Mouse (Mus musculus) CD4-positive, CD25-positive, alpha-beta regulatory T cell, adult 4 months (primary cell): ENCODE measurements around the gene Fut8. TPM values are rescaled to one million over a fixed set of nuclear protein-coding genes. Genes with fewer than 3 reads are reported as not detected.
"Not testable (repeated sequence)": the region's sequence is repeated elsewhere in the genome, so short reads cannot be mapped to it uniquely, and the experiment has no call there.

ENCODE experiments used
- ATAC-seq: one replicate; pipeline ENCODE4 v1.8.0; 2017
- polyA plus RNA-seq, 2 experiments: library from polyadenylated mRNA; unstranded; fragments of 100-300 nt; shearing (Covaris generic); gene quantifications; one replicate each; pipeline ENCODE4 v1.2.1; 2017

The Fut8 gene
- polyA plus RNA-seq, 2 experiments from 2014 or later = 12.3 to 15.5 TPM

DNA sequence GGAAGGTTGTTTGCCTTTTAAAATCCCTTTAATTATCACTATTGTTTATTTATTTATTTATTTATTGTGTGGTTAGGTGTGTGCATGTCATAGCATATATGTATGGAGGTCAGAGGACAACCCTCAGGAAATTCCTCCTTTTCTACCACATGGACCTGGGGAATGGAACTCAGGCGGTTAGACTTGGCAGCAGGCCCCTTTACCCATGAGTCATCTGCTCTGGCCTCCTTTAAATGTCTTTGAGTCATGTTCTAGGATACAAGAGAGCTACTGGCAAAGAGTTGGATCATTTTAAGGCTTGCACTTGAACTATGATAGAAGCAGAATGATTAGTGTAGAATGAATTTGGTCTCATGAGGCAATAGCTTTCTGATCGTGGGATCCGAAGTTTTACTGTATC, 14.3 kb upstream of the Fut8 start:
- no peak for ATAC-seq

GRCm38 (mm10) chr12:77224121-77224520, 13.8 kb upstream of the Fut8 start:
- ATAC-seq = no peak

GRCm38 (mm10) chr12:77224891-77225290, 13.0 kb upstream of the Fut8 start:
- no peak for ATAC-seq

- no peak for ATAC-seq
Measured at GRCm38 (mm10) chr12:77225727-77226126, 12.2 kb upstream of the Fut8 start.

- no peak for ATAC-seq
Measured at GRCm38 (mm10) chr12:77235958-77236357, 2.0 kb upstream of the Fut8 start.

DNA sequence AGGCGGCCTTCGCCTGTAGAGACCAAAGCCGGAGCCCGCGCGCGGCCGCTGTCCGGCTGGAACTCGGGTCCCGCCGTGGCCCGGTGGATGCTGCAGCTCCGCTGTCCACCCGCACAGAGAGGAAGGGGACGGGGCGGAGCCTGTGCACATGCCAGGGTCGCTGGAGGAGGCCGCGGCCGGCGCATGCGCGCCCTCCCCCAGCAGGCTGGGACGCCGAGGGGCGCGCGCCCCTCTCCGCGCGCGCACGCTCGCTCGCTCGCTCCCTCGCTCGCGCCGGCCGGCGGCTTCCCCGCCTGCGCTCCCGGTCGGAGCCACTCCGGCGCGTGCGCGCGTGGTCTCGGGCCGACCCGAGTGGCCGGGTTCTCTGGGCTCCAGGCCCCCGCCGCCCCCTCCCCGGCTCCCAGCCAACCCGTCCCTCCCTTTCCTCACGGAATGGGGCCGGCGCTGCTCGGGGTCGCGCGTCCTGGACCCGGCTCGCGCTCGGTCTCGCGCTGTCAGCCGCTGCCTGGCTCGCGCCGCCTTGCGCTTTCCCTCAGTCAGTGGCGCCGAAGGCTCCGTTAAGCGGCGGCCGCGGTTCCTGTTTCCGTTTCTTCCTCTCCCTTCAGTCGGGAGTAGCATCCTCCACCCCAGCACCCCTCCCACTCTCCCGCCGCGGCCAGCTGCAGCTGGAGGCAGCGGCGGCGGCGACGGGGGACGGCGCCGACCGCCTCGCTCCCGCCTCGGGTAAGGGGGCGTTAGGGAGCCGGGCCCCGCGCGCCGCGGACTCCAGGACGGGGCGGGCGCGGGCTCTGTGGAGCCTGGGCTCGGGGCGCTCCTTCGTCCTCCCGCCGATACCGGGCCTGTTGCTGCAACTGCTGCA, 835 bp downstream of the Fut8 start:
- peak; percentile 68 for ATAC-seq

GRCm38 (mm10) chr12:77239390-77240061, 1.6 kb downstream of the Fut8 start:
- no peak for ATAC-seq

GRCm38 (mm10) chr12:77240372-77240771, 2.4 kb downstream of the Fut8 start:
- no peak for ATAC-seq

DNA sequence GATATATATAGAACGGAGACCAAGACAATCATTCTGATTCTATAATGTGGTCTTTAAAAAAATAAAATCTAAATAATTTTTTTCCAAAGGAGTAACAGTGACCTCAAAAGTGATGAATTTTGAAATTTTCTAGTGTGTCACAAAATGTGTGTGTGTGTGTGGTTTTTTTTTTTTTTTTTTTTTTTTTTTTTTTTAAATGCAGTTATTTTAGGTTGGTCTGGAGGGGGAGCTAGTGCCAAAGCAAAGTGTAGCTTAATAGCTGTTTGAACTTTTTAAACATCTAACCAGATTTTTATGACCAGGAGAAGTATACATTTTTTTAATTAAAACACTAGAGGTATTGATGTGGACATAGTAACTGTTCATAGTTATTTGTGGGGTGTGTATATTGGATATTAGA, 2.9 kb downstream of the Fut8 start:
- ATAC-seq = peak; percentile 23

DNA sequence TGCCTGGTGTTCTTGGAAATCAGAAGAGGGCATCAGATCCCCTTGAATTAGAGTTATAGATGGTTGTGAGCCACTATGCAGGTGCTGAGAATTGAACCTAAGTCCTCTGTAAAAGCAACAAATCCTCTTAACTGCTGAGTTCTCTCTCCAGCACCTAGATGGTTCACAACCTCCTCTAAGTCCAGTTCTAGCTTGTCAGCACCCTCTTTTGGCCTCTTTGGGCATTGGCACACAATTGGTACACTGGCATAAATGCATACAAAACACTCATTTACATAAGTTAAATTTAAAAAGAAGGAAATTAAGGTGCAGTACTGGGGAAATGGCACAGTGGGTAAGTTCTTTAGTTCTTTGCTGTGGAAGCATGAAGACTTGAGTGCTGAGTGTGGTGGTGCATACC, 24.7 kb downstream of the Fut8 start:
- ATAC-seq = no peak

GRCm38 (mm10) chr12:77263816-77264215, 25.9 kb downstream of the Fut8 start:
- no peak for ATAC-seq

DNA sequence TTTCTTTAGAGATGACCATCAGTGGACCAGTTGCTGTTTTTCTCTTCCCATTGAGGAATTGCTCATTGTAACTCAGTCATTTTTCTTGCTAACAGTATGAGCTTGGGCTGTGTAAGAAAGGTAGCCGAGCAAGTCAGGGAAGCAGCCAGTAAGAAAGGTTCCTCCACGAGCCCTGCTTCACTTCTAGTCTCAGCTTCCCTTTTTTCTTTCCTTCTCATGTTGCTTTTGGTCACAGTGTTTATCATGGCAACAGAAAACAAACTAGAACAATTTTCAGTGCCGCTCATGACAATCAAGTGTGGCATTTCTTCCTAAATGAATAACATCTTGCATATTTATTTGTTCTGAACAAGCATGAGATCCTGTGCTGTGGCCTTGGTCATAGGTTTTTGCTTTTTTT, 32.8 kb downstream of the Fut8 start:
- ATAC-seq = no peak

GRCm38 (mm10) chr12:77288507-77288906, 50.6 kb downstream of the Fut8 start:
- no peak for ATAC-seq

DNA sequence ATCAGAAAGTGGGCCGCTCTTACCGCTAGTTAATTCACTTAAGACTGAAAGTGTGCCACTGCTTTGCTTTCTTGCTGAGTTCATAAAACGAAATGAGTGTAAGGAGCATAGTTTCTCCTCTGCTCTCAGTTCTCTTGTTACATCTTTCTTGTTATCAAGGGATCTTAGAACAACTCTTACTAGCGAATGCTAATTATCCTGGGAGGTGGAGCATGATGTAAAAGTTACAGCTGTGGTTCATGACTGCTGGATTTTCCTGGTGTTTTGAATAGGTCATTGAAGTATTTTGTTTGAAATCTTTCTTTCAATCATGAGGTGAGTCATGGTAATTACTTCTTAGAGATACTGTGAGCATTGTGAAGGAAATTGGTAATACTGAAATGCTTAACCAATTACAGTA, 53.1 kb downstream of the Fut8 start:
- ATAC-seq = no peak

DNA sequence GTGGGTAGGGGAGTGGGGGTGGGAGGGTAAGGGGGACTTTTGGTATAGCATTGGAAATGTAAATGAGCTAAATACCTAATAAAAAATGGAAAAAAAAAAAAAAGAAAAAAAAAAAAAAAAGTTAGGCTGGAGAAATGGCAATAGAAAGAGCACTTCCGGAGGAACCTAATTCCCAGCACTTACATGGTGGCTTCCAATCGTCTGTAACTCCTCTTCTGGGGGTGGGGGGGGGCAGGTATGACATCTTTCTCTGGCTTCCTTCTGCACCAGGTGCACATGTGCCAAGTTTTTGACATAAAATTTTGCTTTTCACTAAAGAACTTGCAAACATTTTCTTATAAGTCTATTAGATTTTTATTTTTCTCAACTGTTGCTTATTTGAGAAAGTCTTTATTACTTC, 53.9 kb downstream of the Fut8 start:
- ATAC-seq = not testable (repeated sequence)

DNA sequence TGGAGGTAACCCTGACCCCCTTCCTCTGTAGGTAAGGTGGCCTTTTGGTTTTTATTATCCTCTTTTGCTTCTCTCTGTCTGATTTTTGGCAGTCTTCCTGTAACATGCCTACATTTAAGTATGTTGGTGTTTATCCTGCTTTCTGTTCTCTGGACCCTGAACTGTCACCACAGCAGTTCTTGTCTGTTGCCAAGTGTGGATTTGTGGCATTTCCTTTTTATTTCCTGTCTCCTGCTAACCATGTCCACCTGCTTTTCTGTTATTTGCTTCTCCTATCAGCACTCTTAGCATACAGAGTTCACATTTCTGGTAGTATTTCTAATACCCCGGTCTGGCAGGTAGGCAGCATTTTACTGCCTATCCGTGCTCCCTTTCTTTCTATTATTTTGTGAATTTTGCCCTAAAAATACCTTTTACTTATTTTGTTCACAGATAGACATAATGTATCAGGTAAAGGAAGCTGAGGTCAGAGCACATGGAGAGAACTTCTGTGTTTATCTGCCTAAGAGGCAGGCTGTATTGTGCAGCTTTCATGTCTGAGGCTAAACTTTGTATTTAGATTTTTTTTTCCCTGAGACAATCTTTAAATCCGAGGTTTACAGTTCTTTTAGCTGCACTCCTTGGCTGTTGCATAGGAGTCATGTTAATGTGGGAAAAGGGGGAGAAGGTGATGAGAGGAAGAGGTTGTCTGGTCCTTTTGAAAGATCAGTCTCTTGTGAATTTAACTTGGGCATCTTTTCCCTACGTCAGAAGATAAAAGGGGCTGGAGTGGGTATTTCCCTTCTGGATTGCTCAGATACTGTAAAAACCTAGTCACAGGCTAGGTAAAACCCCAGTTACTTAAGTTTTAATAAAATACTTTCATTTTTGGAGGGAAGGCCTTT, 54.7 kb downstream of the Fut8 start:
- peak; percentile 83 for ATAC-seq

- ATAC-seq = no peak
Measured at GRCm38 (mm10) chr12:77296119-77296518, 58.2 kb downstream of the Fut8 start.

DNA sequence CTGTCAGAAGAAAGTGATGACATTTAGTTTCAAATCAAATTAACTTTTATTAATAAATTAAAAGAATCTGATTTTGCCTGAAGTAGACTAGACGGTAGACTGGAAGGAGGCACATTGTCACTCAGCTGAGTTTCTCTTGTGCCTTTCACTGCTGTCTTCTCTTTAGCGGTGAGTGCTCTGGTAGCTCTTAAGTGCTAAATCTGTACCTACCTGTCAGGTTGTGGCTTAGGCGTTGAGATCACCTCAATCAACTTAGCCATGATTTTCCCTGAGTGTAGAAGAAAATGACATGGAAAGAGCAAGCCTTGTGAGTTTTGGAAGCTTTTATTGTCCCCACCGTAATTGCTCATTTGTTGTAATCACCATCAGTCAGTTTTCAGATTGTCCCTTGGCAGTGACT, 59.2 kb downstream of the Fut8 start:
- no peak for ATAC-seq

DNA sequence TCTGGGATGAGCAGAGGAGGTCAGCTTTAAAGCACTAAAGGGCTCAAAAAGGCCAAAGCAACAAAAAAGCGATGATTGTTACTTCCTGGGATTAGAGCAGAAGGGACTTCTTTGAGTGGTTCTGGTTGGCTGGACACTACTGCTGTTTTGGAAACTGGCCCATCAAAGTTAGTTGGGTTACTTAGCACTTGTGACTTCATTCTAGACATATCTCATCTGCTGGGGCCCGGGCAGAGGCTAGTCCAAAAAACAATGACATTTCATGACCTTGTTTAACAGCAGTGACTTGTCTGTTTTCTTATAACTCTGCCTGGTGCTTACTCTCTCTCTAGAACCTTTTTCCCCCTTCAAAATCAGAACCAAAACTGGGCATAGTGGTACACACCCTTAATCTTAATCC, 59.9 kb downstream of the Fut8 start:
- no peak for ATAC-seq

DNA sequence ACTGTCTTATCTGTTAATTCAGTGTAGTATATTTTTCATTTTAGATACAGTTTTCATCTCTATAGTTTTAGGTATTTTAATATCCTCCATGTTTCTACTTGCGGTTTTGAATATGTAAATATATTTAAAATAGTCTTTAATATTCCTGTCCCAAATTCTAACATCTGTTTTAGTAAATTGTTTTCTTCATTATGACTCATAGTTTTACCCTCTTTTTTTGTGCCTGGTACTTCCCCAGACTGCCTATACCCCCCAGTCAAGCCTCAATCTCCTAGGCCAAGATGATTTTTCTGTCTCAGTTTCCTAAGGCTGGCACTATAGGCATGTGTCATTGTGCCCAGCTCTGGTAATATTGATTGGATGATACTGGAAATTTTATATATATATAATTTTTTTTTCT, 64.1 kb downstream of the Fut8 start:
- peak; percentile 23 for ATAC-seq

GRCm38 (mm10) chr12:77303367-77303766, 65.4 kb downstream of the Fut8 start:
- ATAC-seq = no peak

GRCm38 (mm10) chr12:77305502-77305901, 67.6 kb downstream of the Fut8 start:
- ATAC-seq = no peak

GRCm38 (mm10) chr12:77306759-77307314, 68.9 kb downstream of the Fut8 start:
- ATAC-seq = no peak
